Mouse (Mus musculus) megakaryocyte, embryonic 14.5 days (primary cell): ENCODE measurements at regions not wholly inside any gene's neighbourhood (a gene's known extent, or its start where the extent isn't known, plus 50 kb on each side); places are given as distances from the start of the nearest gene placed in this dataset.

Experiments
- H3K27me3 ChIP-seq: replicated peaks from 2 replicates; pipeline ENCODE3; 2012; ENCODE audit warnings: inconsistent platforms
- H3K36me3 ChIP-seq: replicated peaks from 2 replicates; pipeline ENCODE3; 2012; ENCODE audit warnings: low read length, inconsistent platforms, mixed read lengths
- H3K4me1 ChIP-seq: 2 replicates; pipeline ENCODE4 v1.6.1; 2012; ENCODE audit warnings: inconsistent platforms
- H3K4me3 ChIP-seq: replicated peaks from 2 replicates; pipeline ENCODE3; 2012; ENCODE audit warnings: moderate library complexity, mild to moderate bottlenecking, inconsistent platforms
- H3K9me3 ChIP-seq: 2 replicates; pipeline ENCODE4 v1.6.1; 2012; ENCODE audit warnings: inconsistent platforms
- FLI1 ChIP-seq: IDR thresholded peaks from 2 replicates; pipeline ENCODE4 v1.6.1; 2012; ENCODE audit warnings: low read length, inconsistent platforms, mixed read lengths
- GATA1 ChIP-seq: IDR thresholded peaks from 3 replicates; pipeline ENCODE4 v1.6.1; 2012; ENCODE audit warnings: mixed read lengths, low read length, inconsistent platforms, borderline replicate concordance

GRCm38 (mm10) chr3:64898610-64899009 is 54.0 kb upstream of the Vmn2r7 start:
- H3K36me3 ChIP-seq: no peaks in the 10 kb centered on the region
- H3K9me3 ChIP-seq: no peaks in the 10 kb centered on the region
- H3K4me3 ChIP-seq: no peak overlapping the region
- H3K27me3 ChIP-seq: no peaks in the 10 kb centered on the region
- no peak for TF ChIP-seq GATA1
- no peak for TF ChIP-seq FLI1
- H3K4me1 ChIP-seq: no peaks in the 10 kb centered on the region

GRCm38 (mm10) chr3:64901317-64901892 is 56.8 kb upstream of the Vmn2r7 start:
- Histone ChIP-seq H3K4me1 (no peaks in the 10 kb centered on the region), H3K36me3 (no peaks in the 10 kb centered on the region)
- TF ChIP-seq GATA1 (no peak), FLI1 (no peak)

GRCm38 (mm10) chr3:64949307-64949706 is 104.7 kb upstream of the Vmn2r7 start:
- no peak for TF ChIP-seq GATA1
- no peak for TF ChIP-seq FLI1
- peak overlapping the region; percentile 14 for H3K4me3 ChIP-seq
- H3K9me3 ChIP-seq: peaks cover 4% of the 10 kb centered on the region; the same call in 1 of the 2 replicates
- H3K4me1 ChIP-seq: no peaks in the 10 kb centered on the region
- no peaks in the 10 kb centered on the region for H3K36me3 ChIP-seq
- H3K27me3 ChIP-seq: peaks cover 4% of the 10 kb centered on the region

More at GRCm38 (mm10) chr3:64901317-64901892, 56.8 kb upstream of the Vmn2r7 start:
- Histone ChIP-seq H3K4me3 (no peak overlapping the region), H3K27me3 (no peaks in the 10 kb centered on the region), H3K9me3 (no peaks in the 10 kb centered on the region)

- H3K36me3 ChIP-seq: no peaks in the 10 kb centered on the region
- H3K4me3 ChIP-seq: no peak overlapping the region
- TF ChIP-seq FLI1 (no peak), GATA1 (no peak)
- peaks cover 5% of the 10 kb centered on the region; the same call in 1 of the 2 replicates for H3K9me3 ChIP-seq
- no peaks in the 10 kb centered on the region for H3K27me3 ChIP-seq
- no peaks in the 10 kb centered on the region for H3K4me1 ChIP-seq
Observed at GRCm38 (mm10) chr3:64964667-64965415, 120.3 kb upstream of the Vmn2r7 start.

GRCm38 (mm10) chr3:64965416-64965980 is 120.9 kb upstream of the Vmn2r7 start:
- H3K9me3 ChIP-seq: peaks cover 5% of the 10 kb centered on the region; the same call in 1 of the 2 replicates
- H3K4me3 ChIP-seq: no peak overlapping the region
- H3K4me1 ChIP-seq: no peaks in the 10 kb centered on the region
- TF ChIP-seq GATA1 (no peak), FLI1 (no peak)
- H3K27me3 ChIP-seq: no peaks in the 10 kb centered on the region
- H3K36me3 ChIP-seq: no peaks in the 10 kb centered on the region

GRCm38 (mm10) chr3:64968275-64968674 is 123.7 kb upstream of the Vmn2r7 start:
- no peaks in the 10 kb centered on the region for H3K27me3 ChIP-seq
- H3K36me3 ChIP-seq: no peaks in the 10 kb centered on the region
- H3K9me3 ChIP-seq: peaks cover 5% of the 10 kb centered on the region; the same call in 1 of the 2 replicates
- H3K4me1 ChIP-seq: no peaks in the 10 kb centered on the region
- TF ChIP-seq GATA1: no peak
- no peak for TF ChIP-seq FLI1
- no peak overlapping the region for H3K4me3 ChIP-seq

- no peaks in the 10 kb centered on the region for H3K27me3 ChIP-seq
- no peaks in the 10 kb centered on the region for H3K4me1 ChIP-seq
- peaks cover 3% of the 10 kb centered on the region; the same call in 1 of the 2 replicates for H3K9me3 ChIP-seq
- H3K36me3 ChIP-seq: no peaks in the 10 kb centered on the region
- no peak overlapping the region for H3K4me3 ChIP-seq
- TF ChIP-seq FLI1: no peak
- no peak for TF ChIP-seq GATA1
Observed at GRCm38 (mm10) chr3:64984369-64984768, 124.8 kb upstream of the Kcnab1 start.

GRCm38 (mm10) chr3:64987665-64988064 is 121.5 kb upstream of the Kcnab1 start:
- Histone ChIP-seq H3K36me3 (no peaks in the 10 kb centered on the region), H3K4me3 (no peak overlapping the region), H3K27me3 (no peaks in the 10 kb centered on the region), H3K9me3 (no peaks in the 10 kb centered on the region; the same call in 1 of the 2 replicates), H3K4me1 (no peaks in the 10 kb centered on the region)
- no peak for TF ChIP-seq FLI1
- no peak for TF ChIP-seq GATA1

- H3K4me1 ChIP-seq: no peaks in the 10 kb centered on the region
- H3K9me3 ChIP-seq: peaks cover 3% of the 10 kb centered on the region; the same call in 1 of the 2 replicates
- no peak overlapping the region for H3K4me3 ChIP-seq
- H3K27me3 ChIP-seq: no peaks in the 10 kb centered on the region
- no peaks in the 10 kb centered on the region for H3K36me3 ChIP-seq
- TF ChIP-seq FLI1: no peak
- TF ChIP-seq GATA1: no peak
Observed at GRCm38 (mm10) chr3:64996451-64996850, 112.7 kb upstream of the Kcnab1 start.

- TF ChIP-seq FLI1 (no peak), GATA1 (no peak)
- H3K36me3 ChIP-seq: no peaks in the 10 kb centered on the region
- H3K4me3 ChIP-seq: no peak overlapping the region
- no peaks in the 10 kb centered on the region for H3K27me3 ChIP-seq
- no peaks in the 10 kb centered on the region for H3K4me1 ChIP-seq
- H3K9me3 ChIP-seq: peaks cover 3% of the 10 kb centered on the region; the same call in 1 of the 2 replicates
Observed at GRCm38 (mm10) chr3:64997552-64997951, 111.6 kb upstream of the Kcnab1 start.
